Mouse (Mus musculus) Patski (cell line): ENCODE measurements around the gene Inpp5a. TPM values are rescaled to one million over a fixed set of nuclear protein-coding genes. Genes with fewer than 3 reads are reported as not detected.
A peak's percentile ranks its signal among the peaks of the same experiment; 100 is the strongest.

ENCODE experiments used
- ATAC-seq: fragments of 100-300 bp; one replicate; pipeline ENCODE4 v1.8.0; 2021
- CTCF ChIA-PET: fragments of 350-600 bp; sonication (Branson Sonifier 250); formaldehyde crosslinking; loops from one replicate; lab custom pipeline; 2022; ENCODE audit warnings: inconsistent platforms; lab: Charles Lee
- POLR2A ChIA-PET: fragments of 350-600 bp; sonication (Branson Sonifier 250); formaldehyde crosslinking; loops from one replicate; lab custom pipeline; 2022; ENCODE audit warnings: antibody characterized with exemption, inconsistent platforms; lab: Charles Lee
- DNase-seq: peaks from one replicate; pipeline ENCODE4 v3.0.0-alpha.2; 2011; ENCODE audit warnings: low read depth, low spot score
- H3K27me3 ChIP-seq: fragments of 371-371 bp; one replicate; pipeline ENCODE4 v1.5.1; 2021
- CTCF ChIP-seq: fragments of 100-300 bp; IDR thresholded peaks from one replicate; pipeline ENCODE4 v1.5.1; 2021
- in situ Hi-C: fragments of 300-500 bp; cut with MboI; formaldehyde crosslinking; loops from 3 replicates; pipeline ENCODE4 v1.11.1; 2018; ENCODE audit warnings: low pct_unique_long_range_greater_than_20kb, mixed read lengths
- polyA plus RNA-seq: library from polyadenylated mRNA; unstranded; gene quantifications from one replicate; pipeline ENCODE4 v1.2.3, GENCODE M21; 2021

Gene Inpp5a
- polyA plus RNA-seq, 1 experiment from 2014 or later, result 25.5 TPM

GRCm38 (mm10) chr7:139361799-139362198 is 27.1 kb upstream of the Inpp5a start:
- DNase-seq, result no peak
- in situ Hi-C loops, result no loop called here
- POLR2A ChIA-PET, result no interaction called here
- no peaks in the 10 kb centered on the region for H3K27me3 ChIP-seq
- TF ChIP-seq CTCF, result no peak
- CTCF ChIA-PET, result interaction anchor here (1.2 to 2.1 kb wide), 2 partner anchors 14 to 34 kb away, joined by 3 to 4 read pairs; no protein-coding TSS in a partner anchor
- no peak for ATAC-seq

- H3K27me3 ChIP-seq, result no peaks in the 10 kb centered on the region
- DNase-seq, result no peak
- in situ Hi-C loops, result no loop called here
- ATAC-seq, result no peak
- POLR2A ChIA-PET, result no interaction called here
- TF ChIP-seq CTCF, result no peak
- CTCF ChIA-PET, result interaction anchor here (1.1 to 2.1 kb wide), 4 partner anchors 10 to 59 kb away, joined by 3 to 4 read pairs (median 3); no protein-coding TSS in a partner anchor
These were observed 26.4 kb upstream of the Inpp5a start for GRCm38 (mm10) chr7:139362514-139362913.

- DNase-seq, result no peak
- POLR2A ChIA-PET, result no interaction called here
- in situ Hi-C loops, result no loop called here
- TF ChIP-seq CTCF, result no peak
- peak; percentile 65 for ATAC-seq
- no peaks in the 10 kb centered on the region for H3K27me3 ChIP-seq
- CTCF ChIA-PET, result interaction anchor here (1.1 to 2.1 kb wide), 5 partner anchors 10 to 109 kb away, joined by 3 to 4 read pairs (median 3); no protein-coding TSS in a partner anchor
These were observed 25.5 kb upstream of the Inpp5a start for GRCm38 (mm10) chr7:139363281-139364004.

- peak; percentile 95 for ATAC-seq
- TF ChIP-seq CTCF, result no peak
- peak; percentile 90 for DNase-seq
- CTCF ChIA-PET, result interaction anchor here (0.9 to 1.6 kb wide), 3 partner anchors 11 to 109 kb away, joined by 3 read pairs; no protein-coding TSS in a partner anchor
- in situ Hi-C loops, result no loop called here
- POLR2A ChIA-PET, result no interaction called here
- no peaks in the 10 kb centered on the region for H3K27me3 ChIP-seq
These were observed 24.8 kb upstream of the Inpp5a start for GRCm38 (mm10) chr7:139364005-139364557.

- in situ Hi-C loops, result no loop called here
- no peaks in the 10 kb centered on the region for H3K27me3 ChIP-seq
- CTCF ChIA-PET, result interaction anchor here (0.8 to 1.6 kb wide), 3 partner anchors 12 to 108 kb away, joined by 3 read pairs; no protein-coding TSS in a partner anchor
- no peak for ATAC-seq
- no peak for DNase-seq
- no peak for TF ChIP-seq CTCF
- POLR2A ChIA-PET, result no interaction called here
These were observed 23.7 kb upstream of the Inpp5a start for GRCm38 (mm10) chr7:139364936-139365830.

GRCm38 (mm10) chr7:139366131-139366530 is 22.8 kb upstream of the Inpp5a start:
- no peak for TF ChIP-seq CTCF
- no peaks in the 10 kb centered on the region for H3K27me3 ChIP-seq
- no peak for ATAC-seq
- POLR2A ChIA-PET, result no interaction called here
- CTCF ChIA-PET, result interaction anchor here (0.8 kb wide), 1 partner anchor 12 kb away, joined by 3 read pairs; no protein-coding TSS in a partner anchor
- no peak for DNase-seq
- in situ Hi-C loops, result no loop called here

GRCm38 (mm10) chr7:139366549-139366948 is 22.4 kb upstream of the Inpp5a start:
- DNase-seq (no peak), ATAC-seq (no peak)
- CTCF ChIA-PET, result interaction anchor here (1.0 kb wide), 1 partner anchor 16 kb away, joined by 4 read pairs; no protein-coding TSS in a partner anchor
- POLR2A ChIA-PET, result interaction anchor here (1.0 kb wide), 1 partner anchor 12 kb away, joined by 3 read pairs; no protein-coding TSS in a partner anchor
- in situ Hi-C loops, result no loop called here
- TF ChIP-seq CTCF, result no peak
- H3K27me3 ChIP-seq, result no peaks in the 10 kb centered on the region

- ATAC-seq (no peak), DNase-seq (no peak)
- no peaks in the 10 kb centered on the region for H3K27me3 ChIP-seq
- no peak for TF ChIP-seq CTCF
- CTCF ChIA-PET, result interaction anchor here (1.1 to 1.4 kb wide), 2 partner anchors 99 to 109 kb away, joined by 3 to 5 read pairs; no protein-coding TSS in a partner anchor
- in situ Hi-C loops, result no loop called here
- POLR2A ChIA-PET, result no interaction called here
These were observed 20.7 kb upstream of the Inpp5a start for GRCm38 (mm10) chr7:139368218-139368617.

- ATAC-seq (no peak), DNase-seq (no peak)
- no peaks in the 10 kb centered on the region for H3K27me3 ChIP-seq
- CTCF ChIA-PET, result interaction anchor here (1.4 kb wide), 1 partner anchor 109 kb away, joined by 5 read pairs; no protein-coding TSS in a partner anchor
- POLR2A ChIA-PET, result no interaction called here
- in situ Hi-C loops, result no loop called here
- TF ChIP-seq CTCF, result no peak
These were observed 20.1 kb upstream of the Inpp5a start for GRCm38 (mm10) chr7:139368722-139369380.
